Mouse (Mus musculus) kidney, postnatal 10 days (tissue): ENCODE data around the gene Eif2b1.

Experiments used
- DNase-seq: peaks from one replicate; pipeline ENCODE4 v3.0.0; 2021; ENCODE audit warnings: mixed read lengths

The Eif2b1 gene

DNA sequence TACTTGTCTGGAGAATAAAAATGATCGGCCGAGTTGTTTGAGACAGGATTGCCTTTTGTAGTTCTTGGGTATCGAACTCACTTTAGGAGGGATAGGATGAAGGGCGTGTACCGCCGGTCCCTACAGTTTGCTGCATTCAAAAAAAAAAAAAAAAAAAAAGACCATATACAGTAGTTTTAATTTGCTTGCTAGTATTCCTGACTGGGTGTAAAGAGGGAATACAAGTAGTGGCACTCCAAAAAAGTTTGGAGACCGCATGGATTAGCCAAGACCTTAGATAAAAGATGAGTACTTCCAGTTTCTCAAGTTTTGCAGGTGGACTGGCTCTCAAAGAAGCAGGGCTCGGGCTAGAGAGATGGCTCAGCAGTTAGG is 37.3 kb downstream of the Eif2b1 start:
- no peak for DNase-seq

DNA sequence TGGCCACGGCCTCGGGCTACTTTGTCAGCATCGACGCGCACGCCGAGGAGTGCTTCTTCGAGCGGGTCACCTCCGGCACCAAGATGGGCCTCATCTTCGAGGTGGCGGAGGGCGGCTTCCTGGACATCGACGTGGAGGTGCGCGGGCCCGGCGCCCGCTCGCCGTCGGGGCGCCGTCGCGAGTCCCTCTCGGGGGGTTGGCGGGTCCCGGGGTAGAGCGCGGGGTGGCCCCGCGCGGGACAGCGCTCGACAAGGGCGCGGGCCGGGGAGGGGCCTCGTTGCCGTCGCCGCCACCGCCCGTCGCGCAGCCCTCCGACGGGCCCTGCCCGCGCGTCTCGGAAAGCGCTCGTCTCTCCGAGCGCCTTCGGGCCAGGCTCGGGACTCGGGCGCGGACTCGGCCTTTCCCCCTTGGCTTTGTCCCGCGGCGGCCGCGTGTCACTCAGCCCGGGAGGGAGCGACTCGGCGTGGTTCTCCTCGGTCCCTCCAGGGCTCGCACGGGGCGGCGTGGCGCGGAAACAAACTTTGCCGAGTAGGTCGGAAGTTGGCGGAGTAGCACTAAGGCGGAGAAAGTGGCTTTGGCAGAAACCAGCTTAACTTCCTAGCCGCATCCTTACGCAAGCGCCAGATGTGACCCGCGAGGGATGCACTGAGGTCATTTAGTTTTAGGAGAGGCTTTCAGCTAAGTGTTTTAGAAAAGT is 37.9 kb downstream of the Eif2b1 start:
- DNase-seq = peak; percentile 88

DNA sequence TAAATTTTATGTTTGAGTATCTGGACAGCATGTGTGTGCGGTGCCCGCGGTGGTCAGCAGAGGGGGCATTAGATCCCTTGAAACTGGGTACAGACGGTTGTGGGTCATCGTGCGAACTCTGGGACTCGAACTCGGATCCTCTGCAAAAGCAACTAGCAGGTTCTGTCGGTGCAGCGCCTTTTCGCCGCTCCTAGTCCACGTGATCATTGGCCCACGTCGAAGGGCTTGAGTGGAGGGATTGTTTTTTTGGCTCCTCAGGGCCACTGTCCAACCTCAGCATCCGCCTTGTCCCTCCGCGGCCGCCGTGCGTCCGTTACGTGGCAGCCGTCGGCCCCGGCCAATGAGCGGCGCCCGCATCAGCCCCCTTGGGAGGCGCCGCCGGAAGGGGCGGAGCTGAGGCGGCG is 38.5 kb downstream of the Eif2b1 start, which contains the start of gene Tmed2:
TSS of gene Tmed2 (plus strand) at position 313 of the 404 bp plus-strand sequence.
- peak; percentile 97 for DNase-seq

DNA sequence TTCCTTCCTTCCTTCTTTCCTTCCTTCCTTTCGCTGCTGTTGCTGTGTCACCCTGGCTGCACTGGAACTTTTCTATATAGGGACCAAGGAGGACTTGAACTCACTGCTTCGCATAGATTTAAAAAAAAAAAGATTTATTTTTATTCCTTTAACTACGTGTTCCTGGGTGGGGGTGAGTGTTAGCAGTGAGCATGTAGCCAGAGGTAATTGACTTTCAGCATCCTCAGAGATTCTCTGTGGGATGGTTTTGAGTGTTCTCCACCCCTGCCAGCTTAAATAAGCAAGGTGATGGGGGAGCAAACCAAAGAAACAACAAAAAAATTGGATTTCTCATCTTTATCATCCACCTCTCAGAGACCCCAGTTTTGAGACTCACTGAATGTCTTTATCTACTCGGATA is 39.0 kb downstream of the Eif2b1 start:
- no peak for DNase-seq

DNA sequence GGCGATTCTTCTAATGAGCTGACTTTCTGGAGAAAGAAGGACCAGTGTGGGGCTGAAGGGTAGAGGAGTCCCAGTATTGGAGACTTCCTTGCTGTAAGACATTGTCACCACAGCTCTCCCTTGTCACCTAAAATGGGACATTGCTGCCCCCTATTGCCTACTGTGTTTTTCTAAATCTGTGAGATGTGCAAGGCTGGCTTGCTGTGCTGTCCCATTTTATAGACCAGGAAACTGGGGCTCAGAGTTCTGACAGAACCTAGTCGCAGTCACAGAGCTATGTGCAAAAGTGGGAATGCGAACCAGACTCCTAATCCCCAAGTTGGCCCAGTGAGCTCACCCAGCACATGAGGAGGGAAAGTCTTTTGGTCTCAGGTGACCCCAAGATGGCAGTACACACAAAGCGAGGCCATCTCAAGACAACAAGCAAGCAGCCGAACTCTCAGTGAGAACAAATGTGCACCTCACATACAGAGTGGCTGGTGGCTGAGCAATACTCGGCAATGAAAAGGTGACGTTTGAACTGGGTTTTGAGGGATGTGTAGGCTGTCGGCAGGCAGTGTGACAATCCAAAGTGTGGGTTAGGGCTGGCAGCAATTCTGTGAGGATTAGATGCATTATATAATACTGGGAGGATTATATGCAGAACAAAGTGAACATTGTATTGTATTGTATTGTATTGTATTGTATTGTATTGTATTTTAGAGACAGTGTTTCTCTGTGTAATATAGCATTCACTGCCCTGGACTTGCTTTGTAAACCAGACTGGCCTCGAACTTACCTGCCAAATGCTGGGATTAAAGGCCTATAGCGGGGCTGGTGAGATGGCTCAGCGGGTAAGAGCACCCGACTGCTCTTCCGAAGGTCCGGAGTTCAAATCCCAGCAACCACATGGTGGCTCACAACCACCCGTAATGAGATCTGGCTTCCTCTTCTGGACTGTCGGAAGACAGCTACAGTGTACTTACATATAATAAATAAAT is 39.8 kb downstream of the Eif2b1 start:
- peak; percentile 75 for DNase-seq

DNA sequence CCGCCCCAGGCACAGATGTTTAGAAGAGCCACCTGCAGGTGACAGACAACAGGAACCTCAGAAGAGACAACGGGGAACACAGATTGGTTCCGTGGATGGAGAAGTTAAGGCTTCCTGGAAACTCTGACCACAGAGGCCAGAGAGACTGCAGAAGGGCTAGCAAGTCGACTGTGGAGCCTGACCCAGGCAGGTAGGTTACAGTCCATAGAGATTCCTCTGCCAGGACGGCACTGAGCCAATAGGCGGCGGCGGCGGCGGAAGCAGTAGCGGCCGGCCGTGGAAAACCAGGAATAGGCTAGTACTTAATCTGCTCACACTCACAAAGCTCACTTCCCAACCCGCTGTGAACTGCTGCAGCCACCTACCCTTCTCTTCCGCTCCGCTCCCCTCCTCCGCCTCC is 42.2 kb downstream of the Eif2b1 start:
- DNase-seq = peak; percentile 83

DNA sequence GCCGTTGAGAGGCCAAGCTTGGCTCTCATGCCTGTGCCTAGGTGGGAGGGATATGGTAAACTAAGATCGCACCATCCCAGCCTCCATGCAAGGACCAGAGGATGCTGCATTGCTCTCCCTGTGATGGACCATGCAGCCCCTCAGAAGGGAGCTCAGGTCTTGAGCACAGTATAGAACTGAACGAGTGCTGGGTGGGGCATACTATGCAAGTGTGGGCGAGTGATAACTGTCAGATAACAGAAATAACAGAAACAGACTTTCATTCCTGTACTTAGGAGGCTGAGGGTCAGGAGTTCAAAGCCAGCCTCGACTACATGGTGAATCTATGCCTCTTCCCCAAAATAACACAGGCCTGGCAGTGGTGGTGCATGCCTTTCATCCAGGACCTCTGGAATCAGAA is 43.9 kb downstream of the Eif2b1 start:
- DNase-seq = no peak

DNA sequence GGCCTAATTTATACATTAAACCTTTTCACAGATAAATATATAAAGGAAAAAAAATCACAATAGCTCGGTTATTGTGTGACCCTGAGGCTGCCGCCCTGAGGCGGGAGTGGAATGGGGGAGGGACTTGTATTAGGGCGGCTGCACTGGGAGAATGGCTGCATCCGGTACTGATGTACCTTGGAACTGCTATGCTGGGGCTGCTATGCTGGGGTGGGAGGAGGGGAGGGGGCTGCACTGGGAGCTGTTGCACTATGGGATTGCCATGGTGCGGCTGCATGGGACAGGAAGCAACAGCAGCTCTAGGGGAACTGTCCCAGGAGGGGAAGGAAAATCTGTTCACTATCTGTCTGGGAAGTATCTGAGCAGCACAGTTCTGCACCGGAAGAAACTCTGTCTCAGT is 46.5 kb downstream of the Eif2b1 start:
- peak; percentile 63 for DNase-seq

DNA sequence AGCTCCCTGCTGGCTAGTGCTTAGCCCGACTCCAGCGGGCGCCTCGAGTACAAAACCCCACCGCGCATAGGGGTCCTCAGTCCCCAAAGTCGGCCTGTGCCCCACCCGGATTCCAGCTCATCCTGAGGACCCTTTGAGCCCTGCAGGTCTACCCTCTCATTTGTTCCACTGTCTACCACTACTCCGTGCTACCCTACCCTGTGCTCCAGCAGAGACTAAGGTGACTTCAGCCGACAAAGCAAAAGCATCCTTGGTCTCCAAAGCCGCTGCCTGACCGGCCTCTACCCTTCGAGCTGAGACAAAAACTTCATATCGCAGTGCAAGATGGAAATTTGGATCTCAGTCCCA is 47.4 kb downstream of the Eif2b1 start:
- DNase-seq = no peak

DNA sequence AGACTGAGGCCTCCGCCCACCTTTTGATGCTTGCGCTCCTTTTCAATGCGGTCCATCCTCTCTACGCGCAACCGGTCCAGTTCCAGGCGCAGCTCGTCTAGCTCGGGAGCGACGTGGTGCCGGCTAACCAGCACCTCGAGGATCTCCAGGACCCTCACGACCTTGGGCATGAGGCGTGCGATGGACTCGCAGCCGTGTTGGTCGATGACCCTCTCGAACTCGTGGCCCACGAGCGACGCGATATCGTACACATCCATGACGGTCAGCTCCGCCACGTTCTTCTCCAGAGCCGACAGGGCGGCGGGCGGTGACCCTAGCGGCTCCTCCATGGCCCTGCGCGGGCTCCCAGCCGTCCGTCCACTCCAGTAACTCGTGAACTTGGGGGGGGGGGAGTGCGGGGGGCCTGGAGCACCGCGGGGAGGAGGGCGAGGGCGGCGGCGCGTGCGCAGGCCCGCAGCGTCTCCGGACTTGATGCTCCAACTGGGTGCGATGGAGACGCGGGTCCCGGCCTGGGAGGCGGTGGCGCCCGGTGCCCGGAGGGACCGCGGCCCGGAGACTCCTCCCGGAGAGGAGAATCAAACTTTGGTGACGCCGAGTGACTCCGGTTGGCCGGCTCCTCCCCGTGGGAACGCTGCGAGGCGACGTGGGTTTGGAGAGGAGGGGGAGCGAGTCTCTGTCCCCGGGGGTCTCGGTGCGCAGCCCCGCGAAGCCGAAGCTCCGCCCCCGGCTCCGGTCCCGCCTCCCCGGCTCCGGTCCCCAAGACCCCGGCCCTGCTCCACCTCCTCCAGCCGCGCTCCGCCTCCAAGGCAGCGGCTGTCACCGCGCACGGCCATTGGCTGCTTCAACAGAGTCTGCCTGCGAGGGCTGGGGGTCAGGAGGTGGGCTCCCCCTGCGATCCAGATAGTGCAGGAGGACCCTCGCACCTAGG is 48.0 kb downstream of the Eif2b1 start, which contains the start of gene Rilpl1:
TSS of gene Rilpl1 (minus strand) at position 737 of the 928 bp plus-strand sequence.
- peak; percentile 93 for DNase-seq

DNA sequence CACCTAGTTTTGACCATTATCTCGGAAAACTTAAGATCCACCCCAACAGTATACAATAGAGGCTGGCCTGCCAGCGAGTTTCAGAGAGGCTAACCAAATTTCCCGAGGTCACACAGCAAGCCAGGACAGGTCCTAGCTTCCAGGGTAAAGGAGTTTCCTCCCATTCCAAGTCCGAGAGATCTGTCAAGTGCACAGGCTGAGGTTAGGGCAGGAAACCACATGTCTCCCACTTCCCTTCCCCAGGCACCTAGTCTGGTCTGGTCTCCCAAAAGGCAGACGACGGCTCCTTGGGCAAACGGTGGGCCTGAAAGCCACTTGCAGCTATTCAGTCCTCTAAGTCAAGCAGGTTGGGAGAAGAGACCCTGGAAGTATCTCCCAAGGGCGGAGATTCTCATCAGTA is 49.2 kb downstream of the Eif2b1 start:
- DNase-seq = peak; percentile 44

DNA sequence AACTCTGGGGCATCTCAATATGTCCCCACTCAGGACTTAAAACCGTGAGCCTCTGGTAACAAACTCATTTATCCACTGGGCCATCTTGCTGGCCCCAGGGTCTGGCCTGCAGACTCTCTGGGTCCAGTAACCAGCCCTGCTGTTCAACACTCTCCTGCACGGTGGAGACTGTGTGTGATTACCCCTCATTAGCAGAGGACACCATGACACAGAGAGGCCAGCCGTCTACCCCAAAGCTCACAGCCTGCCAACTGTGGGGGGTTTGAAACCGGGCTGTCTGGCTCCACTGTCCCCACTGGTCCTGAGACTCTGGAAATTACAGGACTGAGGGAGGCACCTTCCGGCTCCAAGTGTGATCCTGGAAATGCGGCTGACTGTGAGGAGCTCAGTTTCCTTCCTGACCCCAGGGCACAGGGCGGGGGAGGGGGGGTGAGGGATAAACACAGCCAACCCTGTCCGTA is 49.7 kb downstream of the Eif2b1 start:
- peak; percentile 69 for DNase-seq

DNA sequence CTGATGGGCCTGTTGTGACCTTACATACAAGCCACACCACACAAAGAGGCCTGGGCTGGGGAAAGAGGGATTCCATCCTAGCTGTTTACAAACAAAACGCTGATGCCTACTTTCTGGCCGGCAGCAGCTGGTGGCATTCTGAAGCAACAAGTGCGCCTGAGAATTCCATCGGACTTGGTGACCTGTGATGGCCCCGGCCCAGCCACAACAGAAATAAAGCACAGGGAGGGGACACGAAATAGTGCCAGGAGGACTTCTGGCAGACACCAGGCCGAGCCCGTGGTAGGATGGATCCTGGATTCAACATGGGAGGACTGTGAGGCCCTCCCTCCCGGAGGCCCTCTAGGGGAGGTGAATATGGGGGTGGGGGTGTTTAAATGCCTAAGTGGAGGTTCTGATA is 50.1 kb downstream of the Eif2b1 start:
- DNase-seq = peak; percentile 51

DNA sequence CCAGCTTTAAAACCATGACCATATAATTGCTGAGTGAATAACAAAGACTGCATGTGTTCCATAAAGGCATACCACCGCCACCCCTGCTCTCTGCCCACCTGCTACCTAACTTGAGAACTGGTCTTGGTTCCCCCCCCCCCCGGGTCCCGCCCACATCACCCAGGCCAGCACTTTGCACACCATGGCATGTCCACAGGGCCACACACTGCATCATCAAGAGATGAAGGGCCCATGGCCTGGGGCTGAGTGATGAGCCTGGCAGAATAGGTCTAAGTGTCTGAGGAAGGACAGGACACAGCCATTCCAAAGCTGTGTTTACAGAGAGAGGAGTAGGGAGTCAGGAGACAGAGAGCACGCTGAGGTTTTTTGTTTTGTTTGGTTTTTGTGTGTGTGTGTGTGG is 50.6 kb downstream of the Eif2b1 start:
- DNase-seq = no peak

DNA sequence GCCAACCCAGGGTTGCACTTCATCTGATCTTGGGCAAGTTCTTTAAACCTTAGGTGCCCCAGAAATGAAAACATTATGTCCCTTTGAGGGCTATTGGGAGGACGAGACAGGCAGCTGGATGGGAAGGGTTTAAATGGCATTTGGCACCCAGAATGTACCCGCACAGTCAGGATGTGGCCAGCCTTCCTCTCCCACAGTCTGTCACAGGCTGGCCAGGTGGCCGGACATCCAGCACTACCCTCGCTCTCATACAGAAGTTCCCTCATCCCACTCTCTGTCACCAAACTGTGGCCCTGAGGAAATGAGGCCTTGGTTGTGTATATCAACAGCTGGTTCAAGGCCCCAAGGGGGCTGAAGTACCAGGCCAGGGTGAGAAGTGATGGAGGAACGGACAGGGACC is 54.0 kb downstream of the Eif2b1 start:
- no peak for DNase-seq

DNA sequence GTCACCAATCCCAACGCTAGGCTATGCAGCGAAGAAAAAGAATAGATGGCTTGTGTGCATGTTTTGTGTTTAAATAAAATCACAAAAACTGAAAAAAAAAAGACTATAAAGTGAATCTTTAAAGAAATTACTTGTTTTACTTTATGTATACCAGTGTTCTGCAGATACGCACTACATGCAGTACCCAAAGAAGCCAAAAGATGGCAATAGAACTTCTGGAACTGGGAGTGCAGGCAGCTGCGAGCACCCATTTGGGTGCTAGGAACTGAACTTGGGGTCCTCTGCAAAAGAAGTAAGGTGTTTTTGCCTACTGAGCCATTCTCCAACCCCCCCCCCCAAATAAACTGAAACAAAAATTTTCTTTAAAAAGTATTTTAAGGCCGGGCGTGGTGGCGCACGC is 55.9 kb downstream of the Eif2b1 start:
- no peak for DNase-seq

DNA sequence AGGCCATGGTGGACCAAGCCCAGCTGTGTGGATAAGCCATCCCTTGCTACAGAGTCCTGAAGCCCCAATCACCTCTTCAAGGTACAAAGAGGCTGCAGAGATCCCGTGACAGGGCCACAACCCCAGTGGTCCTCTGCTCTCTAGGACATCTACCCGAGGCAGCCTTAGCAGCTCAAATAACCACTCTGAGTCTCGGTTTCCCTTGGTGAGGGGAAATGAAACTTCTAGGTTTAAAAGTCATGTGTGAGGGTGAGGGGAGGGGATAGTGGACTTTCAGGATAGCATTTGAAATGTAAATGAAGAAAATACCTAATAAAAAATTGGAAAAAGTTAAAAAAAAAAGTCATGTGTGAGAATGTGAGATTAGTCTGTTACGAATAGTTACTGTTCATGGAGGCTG is 57.3 kb downstream of the Eif2b1 start:
- no peak for DNase-seq
